Mouse (Mus musculus) testis, adult 2 months (tissue): ENCODE measurements at regions not wholly inside any gene's neighbourhood (a gene's known extent, or its start where the extent isn't known, plus 50 kb on each side); places are given as distances from the start of the nearest gene placed in this dataset.

Source experiments
- H3K27ac ChIP-seq: fragments of 200-500 bp; 2 replicates; pipeline ENCODE4 v1.5.1; 2012; ENCODE audit warnings: low read depth, low read length; ENCODE audit not compliant: control insufficient read depth, insufficient read depth
- H3K27me3 ChIP-seq: fragments of 200-500 bp; 2 replicates; pipeline ENCODE4 v1.6.1; 2012; ENCODE audit warnings: mild to moderate bottlenecking, low read length, moderate library complexity; ENCODE audit not compliant: control insufficient read depth, insufficient read depth
- H3K36me3 ChIP-seq: fragments of 200-500 bp; 2 replicates; pipeline ENCODE4 v1.6.1; 2012; ENCODE audit warnings: mild to moderate bottlenecking, low read length; ENCODE audit not compliant: control insufficient read depth, insufficient read depth
- H3K4me1 ChIP-seq: fragments of 200-500 bp; 2 replicates; pipeline ENCODE4 v1.6.1; 2012; ENCODE audit warnings: low read length; ENCODE audit not compliant: control insufficient read depth, insufficient read depth
- H3K4me3 ChIP-seq: fragments of 200-500 bp; 2 replicates; pipeline ENCODE4 v1.5.1; 2012; ENCODE audit warnings: low read depth, mild to moderate bottlenecking, low read length, moderate library complexity, mixed read lengths; ENCODE audit not compliant: control insufficient read depth
- CTCF ChIP-seq: fragments of 200-500 bp; IDR thresholded peaks from 2 replicates; pipeline ENCODE4 v1.5.1; 2012; ENCODE audit warnings: low read depth, mild to moderate bottlenecking, inconsistent platforms, low read length, moderate library complexity; ENCODE audit not compliant: control insufficient read depth, insufficient read depth, insufficient replicate concordance
- POLR2A ChIP-seq: fragments of 200-500 bp; IDR thresholded peaks from 2 replicates; pipeline ENCODE4 v1.6.1; 2012; ENCODE audit warnings: low read depth, mild to moderate bottlenecking, inconsistent platforms, low read length, moderate library complexity; ENCODE audit not compliant: control insufficient read depth

- no peak overlapping the region for H3K4me3 ChIP-seq
- H3K4me1 ChIP-seq, result peaks cover 7% of the 10 kb centered on the region
- no peak for TF ChIP-seq POLR2A
- TF ChIP-seq CTCF, result no peak
- no peak overlapping the region for H3K27ac ChIP-seq
- no peaks in the 10 kb centered on the region for H3K36me3 ChIP-seq
- H3K27me3 ChIP-seq, result no peaks in the 10 kb centered on the region
Measured at GRCm38 (mm10) chr14:76717081-76717480, 160.4 kb upstream of the Serp2 start.

GRCm38 (mm10) chr14:76714727-76715126 is 158.0 kb upstream of the Serp2 start:
- H3K4me3 ChIP-seq, result no peak overlapping the region
- no peaks in the 10 kb centered on the region for H3K36me3 ChIP-seq
- peaks cover 7% of the 10 kb centered on the region for H3K4me1 ChIP-seq
- TF ChIP-seq POLR2A (no peak), CTCF (no peak)
- no peaks in the 10 kb centered on the region for H3K27me3 ChIP-seq
- H3K27ac ChIP-seq, result peak overlapping the region; percentile 25; the same call in 1 of the 2 replicates

DNA sequence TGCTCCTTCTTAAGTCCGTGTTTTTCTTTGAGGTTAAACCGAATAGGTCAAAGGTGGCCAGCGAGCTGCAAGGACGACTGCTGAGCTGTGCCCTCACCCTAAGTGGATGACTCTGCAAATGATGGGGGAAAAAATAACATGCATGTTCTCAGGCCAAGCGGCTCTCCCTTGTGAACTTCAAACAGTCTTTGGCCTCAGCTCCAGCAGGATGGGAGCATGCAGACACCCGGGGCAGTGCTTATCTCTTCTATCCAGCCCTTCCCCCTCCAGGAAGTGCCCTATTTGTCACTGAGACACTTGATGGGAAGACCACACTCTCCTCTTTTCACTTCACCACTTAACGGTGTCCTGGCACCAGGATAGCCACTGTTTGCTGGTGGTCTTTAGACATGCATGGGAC is 157.3 kb upstream of the Serp2 start:
- H3K27me3 ChIP-seq, result no peaks in the 10 kb centered on the region
- peaks cover 7% of the 10 kb centered on the region for H3K4me1 ChIP-seq
- no peaks in the 10 kb centered on the region for H3K36me3 ChIP-seq
- TF ChIP-seq POLR2A (no peak), CTCF (no peak)
- no peak overlapping the region for H3K4me3 ChIP-seq
- H3K27ac ChIP-seq, result peak overlapping the region; percentile 49

DNA sequence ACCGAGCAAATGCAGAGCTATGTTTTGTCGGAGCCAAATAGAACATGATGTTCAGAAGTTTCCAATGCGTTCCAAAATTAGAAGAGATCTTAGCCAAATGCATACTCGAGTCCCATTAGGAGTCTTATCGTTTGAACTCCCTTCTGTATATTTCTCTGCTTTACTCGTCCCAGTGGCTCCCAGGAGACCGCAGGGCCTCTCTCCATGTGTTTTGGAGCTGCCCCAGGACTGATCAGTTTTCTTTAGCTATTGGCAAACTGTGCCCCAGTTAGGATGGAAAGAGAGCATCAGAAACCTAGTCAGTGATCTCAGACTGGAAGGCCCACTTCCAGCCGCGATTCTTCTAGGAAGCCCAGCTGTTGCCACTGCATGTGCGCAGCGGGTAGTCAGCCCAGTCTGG is 152.0 kb upstream of the Serp2 start:
- H3K27me3 ChIP-seq, result no peaks in the 10 kb centered on the region
- no peaks in the 10 kb centered on the region for H3K36me3 ChIP-seq
- peak overlapping the region; percentile 52; the same call in 1 of the 2 replicates for H3K27ac ChIP-seq
- no peaks in the 10 kb centered on the region for H3K4me1 ChIP-seq
- H3K4me3 ChIP-seq, result no peak overlapping the region
- TF ChIP-seq POLR2A (no peak), CTCF (no peak)

GRCm38 (mm10) chr14:76703373-76703764 is 146.7 kb upstream of the Serp2 start:
- no peaks in the 10 kb centered on the region for H3K27me3 ChIP-seq
- no peaks in the 10 kb centered on the region for H3K4me1 ChIP-seq
- no peak overlapping the region for H3K27ac ChIP-seq
- TF ChIP-seq POLR2A (no peak), CTCF (no peak)
- no peak overlapping the region for H3K4me3 ChIP-seq
- no peaks in the 10 kb centered on the region for H3K36me3 ChIP-seq

GRCm38 (mm10) chr14:76702709-76703372 is 146.2 kb upstream of the Serp2 start:
- H3K27me3 ChIP-seq, result no peaks in the 10 kb centered on the region
- no peak overlapping the region for H3K4me3 ChIP-seq
- H3K36me3 ChIP-seq, result no peaks in the 10 kb centered on the region
- TF ChIP-seq POLR2A, result no peak
- no peak for TF ChIP-seq CTCF
- H3K27ac ChIP-seq, result no peak overlapping the region
- H3K4me1 ChIP-seq, result no peaks in the 10 kb centered on the region

DNA sequence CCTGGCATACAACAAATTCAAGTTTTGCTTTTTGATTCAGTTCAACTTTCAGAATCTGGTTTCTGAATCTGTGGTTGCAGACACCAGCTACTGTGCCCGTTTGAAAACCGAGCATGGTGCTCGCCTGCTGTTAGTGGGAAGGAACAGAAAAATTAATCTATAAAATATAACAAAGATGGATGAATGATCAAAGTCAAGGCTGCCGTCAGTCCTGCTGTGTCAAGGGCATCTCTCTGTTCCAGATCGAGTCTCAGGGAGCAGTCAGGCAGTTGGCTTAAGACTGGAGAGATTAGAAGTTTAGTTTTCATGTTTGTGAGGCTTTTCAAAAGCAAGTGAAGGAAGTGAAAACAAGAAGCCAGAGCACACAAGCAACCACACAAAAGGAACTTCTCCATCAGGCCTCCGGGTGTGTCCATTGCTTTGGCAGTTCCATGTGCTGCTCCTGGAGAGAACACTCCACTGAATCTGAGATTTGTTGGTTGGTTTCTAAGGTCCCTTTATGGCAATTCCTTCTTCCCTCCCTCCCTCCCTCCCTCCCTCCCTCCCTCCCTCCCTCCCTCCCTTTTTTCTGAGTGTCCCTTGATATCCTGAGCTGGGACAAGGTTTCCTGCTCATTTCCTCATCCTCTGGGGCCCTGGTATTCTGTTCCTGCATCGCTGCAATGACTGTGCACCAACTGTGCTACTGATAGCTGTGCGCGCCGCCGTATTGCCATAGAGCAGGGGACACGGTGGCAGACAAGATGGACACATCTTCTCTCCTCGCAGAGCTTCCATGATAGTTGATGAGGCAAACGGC is 145.4 kb upstream of the Serp2 start:
- no peak overlapping the region for H3K4me3 ChIP-seq
- H3K27me3 ChIP-seq, result no peaks in the 10 kb centered on the region
- H3K27ac ChIP-seq, result no peak overlapping the region; the same call in 1 of the 2 replicates
- no peak for TF ChIP-seq CTCF
- TF ChIP-seq POLR2A, result no peak
- no peaks in the 10 kb centered on the region for H3K36me3 ChIP-seq
- no peaks in the 10 kb centered on the region for H3K4me1 ChIP-seq
